Mouse (Mus musculus): ENCODE measurements around the gene Psap.

DNA sequence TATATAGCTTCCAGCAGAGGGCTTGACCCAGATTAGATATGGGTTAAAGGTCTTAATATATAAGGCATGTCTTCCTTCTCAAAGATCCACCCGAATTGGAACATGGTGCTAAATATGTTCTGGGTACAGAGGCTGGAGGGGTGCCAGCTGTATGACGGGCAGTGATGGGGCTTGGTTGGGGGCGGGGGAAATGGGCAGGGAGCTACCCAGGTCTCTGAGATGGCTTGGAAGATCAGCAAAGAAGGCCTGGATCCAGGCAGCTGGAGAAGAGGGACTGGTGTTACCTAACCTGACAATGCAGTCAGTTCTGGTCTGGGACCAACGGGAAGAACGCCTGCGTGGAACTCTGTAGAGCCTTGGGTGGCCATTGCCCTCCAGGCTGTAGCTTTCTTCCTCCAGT, 48.3 kb upstream of the Psap start:
- TF ChIP-seq CTCF (IDR thresholded peaks at IDR 0.05; ENCODE audit: borderline replicate concordance, extremely low read depth, insufficient read depth, insufficient read length): no peak
- TF ChIP-seq POLR2A (IDR thresholded peaks at IDR 0.05; ENCODE audit: borderline replicate concordance, extremely low read depth, insufficient read depth, insufficient read length, poor library complexity, severe bottlenecking): no peak
